Mouse (Mus musculus) C2C12 (cell line): ENCODE data around the gene Galnt17. TPM values are rescaled to one million over a fixed set of nuclear protein-coding genes. Genes with fewer than 3 reads are reported as not detected.
A peak's percentile ranks its signal among the peaks of the same experiment; 100 is the strongest.

ENCODE experiments used
- H3K27me3 ChIP-seq: one replicate; pipeline ENCODE4 v1.6.1; 2011; ENCODE audit not compliant: control insufficient read depth, insufficient read depth, insufficient read length
- H3K36me3 ChIP-seq: one replicate; pipeline ENCODE4 v1.6.1; 2011; ENCODE audit not compliant: control insufficient read depth, insufficient read depth
- H3K4me3 ChIP-seq: one replicate; pipeline ENCODE4 v1.5.1; 2011; ENCODE audit warnings: mild to moderate bottlenecking, control low read depth; ENCODE audit not compliant: poor library complexity, insufficient read depth, severe bottlenecking
- H3K79me2 ChIP-seq: one replicate; pipeline ENCODE4 v1.6.1; 2011; ENCODE audit not compliant: control insufficient read depth, insufficient read depth
- H3K79me3 ChIP-seq: one replicate; pipeline ENCODE4 v1.6.1; 2011; ENCODE audit warnings: low read depth, control low read depth
- H3ac ChIP-seq: one replicate; pipeline ENCODE3; 2011; ENCODE audit warnings: low read depth; ENCODE audit not compliant: control insufficient read depth, insufficient read length
- CEBPB ChIP-seq: IDR thresholded peaks from one replicate; pipeline ENCODE4 v1.6.1; 2011; ENCODE audit warnings: low read depth, mild to moderate bottlenecking, control low read depth, moderate library complexity
- CTCF ChIP-seq: IDR thresholded peaks from one replicate; pipeline ENCODE4 v1.5.1; 2011; ENCODE audit not compliant: control insufficient read depth, insufficient read depth, insufficient read length
- FOSL1 ChIP-seq: IDR thresholded peaks from one replicate; pipeline ENCODE4 v1.8.0; 2011; ENCODE audit warnings: mild to moderate bottlenecking, low read length; ENCODE audit not compliant: poor library complexity, insufficient read depth, severe bottlenecking
- MAX ChIP-seq: IDR thresholded peaks from one replicate; pipeline ENCODE4 v1.6.1; 2011; ENCODE audit warnings: mild to moderate bottlenecking, control low read depth
- MYOD1 ChIP-seq: IDR thresholded peaks from one replicate; pipeline ENCODE4 v1.6.1; 2011; ENCODE audit warnings: low read depth; ENCODE audit not compliant: control insufficient read depth, insufficient read length
- MYOG ChIP-seq: IDR thresholded peaks from one replicate; pipeline ENCODE4 v1.6.1; 2011; ENCODE audit not compliant: control insufficient read depth, insufficient read length; ENCODE audit errors: extremely low read depth
- USF1 ChIP-seq: IDR thresholded peaks from one replicate; pipeline ENCODE4 v1.6.1; 2011; ENCODE audit warnings: low read depth, mild to moderate bottlenecking, control low read depth, moderate library complexity
- polyA plus RNA-seq: library from polyadenylated mRNA; unstranded; fragments of >200 nt; fragmentation: generic; extraction: Trizol; gene quantifications from one replicate; pipeline ENCODE4 v1.2.1, GENCODE M21; 2012; ENCODE audit warnings: missing spikeins

Gene Galnt17
- polyA plus RNA-seq, 1 experiment = 0.04 TPM

DNA sequence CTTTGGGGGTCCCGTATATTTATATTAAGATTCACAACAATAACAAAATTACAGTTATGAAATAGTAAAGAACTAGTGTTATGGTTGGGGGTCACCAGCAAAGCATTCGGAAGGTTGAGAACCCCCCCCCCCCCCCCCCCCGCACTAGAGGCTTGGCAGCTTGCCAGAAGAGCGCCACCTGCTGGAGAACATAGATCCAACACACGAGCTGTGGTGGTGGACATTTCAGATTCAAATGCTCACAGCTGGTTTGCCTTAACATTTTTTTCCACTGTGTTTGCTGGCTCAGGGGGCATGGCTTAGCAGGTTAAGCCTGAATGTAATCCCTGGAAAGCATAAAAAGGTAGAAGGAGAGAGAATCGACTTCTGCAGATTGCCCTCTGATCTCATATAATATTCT is 448.6 kb downstream of the Galnt17 start:
- Histone ChIP-seq H3K27me3 (no peaks in the 10 kb centered on the region), H3K79me3 (no peaks in the 10 kb centered on the region), H3K36me3 (no peaks in the 10 kb centered on the region), H3K4me3 (no peak overlapping the region), H3K79me2 (no peaks in the 10 kb centered on the region), H3ac (no peak overlapping the region)
- TF ChIP-seq MAX = no peak
- TF ChIP-seq CTCF = no peak
- TF ChIP-seq MYOG = no peak
- TF ChIP-seq USF1 = no peak
- TF ChIP-seq MYOD1 = no peak
- no peak for TF ChIP-seq CEBPB
- TF ChIP-seq FOSL1 = no peak

DNA sequence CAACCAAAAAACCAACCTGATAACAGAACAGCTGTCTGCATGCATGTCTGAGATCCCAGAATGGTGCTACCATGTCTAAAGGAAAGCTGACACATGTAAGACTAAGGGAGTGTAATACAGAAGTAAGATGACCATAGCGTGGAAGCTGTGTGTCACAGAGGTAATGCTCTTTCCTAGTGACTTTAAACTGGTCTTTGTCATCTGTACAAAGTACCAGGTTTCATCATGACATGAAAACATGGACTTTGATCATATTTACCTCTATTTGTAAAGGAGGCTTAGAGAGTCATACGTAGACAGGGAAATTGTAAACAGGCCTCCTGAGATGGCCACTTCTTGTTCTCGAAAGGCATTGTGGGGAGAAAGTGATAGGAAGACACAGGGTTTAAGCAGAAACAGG is 449.6 kb downstream of the Galnt17 start:
- no peak overlapping the region for H3ac ChIP-seq
- H3K27me3 ChIP-seq = no peaks in the 10 kb centered on the region
- TF ChIP-seq CEBPB (no peak), MAX (no peak), MYOG (no peak), CTCF (no peak), FOSL1 (no peak), USF1 (no peak), MYOD1 (no peak)
- no peak overlapping the region for H3K4me3 ChIP-seq
- H3K79me3 ChIP-seq = no peaks in the 10 kb centered on the region
- H3K36me3 ChIP-seq = no peaks in the 10 kb centered on the region
- H3K79me2 ChIP-seq = no peaks in the 10 kb centered on the region

DNA sequence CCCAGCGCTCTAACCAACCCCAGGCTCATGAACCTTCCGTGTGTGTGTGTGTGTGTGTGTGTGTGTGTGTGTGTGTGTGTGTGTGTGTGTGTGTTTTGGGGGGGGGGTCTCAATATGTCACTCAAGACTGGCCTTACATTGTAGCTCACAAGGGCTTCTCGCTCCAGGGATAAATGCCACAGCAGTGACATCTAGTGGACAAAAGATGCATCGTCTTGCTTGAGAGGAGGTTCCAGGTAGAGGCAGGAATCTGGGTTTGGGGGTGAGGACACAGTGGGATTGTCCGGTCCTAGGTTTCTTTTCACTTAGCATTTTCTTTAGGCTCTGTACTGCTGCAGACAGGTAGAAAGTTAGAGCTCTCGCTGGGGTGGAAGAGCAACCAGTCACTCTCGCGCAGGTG is 450.1 kb downstream of the Galnt17 start:
- Histone ChIP-seq H3K27me3 (no peaks in the 10 kb centered on the region), H3ac (no peak overlapping the region), H3K4me3 (no peak overlapping the region), H3K79me3 (no peaks in the 10 kb centered on the region), H3K36me3 (no peaks in the 10 kb centered on the region), H3K79me2 (no peaks in the 10 kb centered on the region)
- no peak for TF ChIP-seq MYOD1
- no peak for TF ChIP-seq CEBPB
- no peak for TF ChIP-seq USF1
- no peak for TF ChIP-seq MYOG
- TF ChIP-seq CTCF = no peak
- TF ChIP-seq FOSL1 = no peak
- no peak for TF ChIP-seq MAX

DNA sequence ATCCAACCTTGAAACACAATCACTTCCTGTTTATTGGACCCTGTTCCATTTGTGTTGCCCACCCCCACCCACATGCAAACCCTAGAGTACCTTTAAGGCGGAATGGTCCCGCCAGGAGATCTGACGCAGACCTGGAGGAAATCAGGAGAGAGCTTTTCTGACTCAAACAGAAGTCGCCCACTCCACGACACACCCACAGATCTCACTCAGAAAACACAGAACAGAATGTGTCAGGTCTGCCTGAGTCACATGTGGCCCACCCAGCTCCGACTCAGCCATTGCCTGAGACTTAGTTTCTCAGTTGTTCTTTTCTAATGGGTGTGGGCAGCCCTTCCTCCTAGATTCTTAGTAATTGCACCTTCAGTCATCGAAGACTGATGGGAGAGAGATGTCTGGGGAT is 453.9 kb downstream of the Galnt17 start:
- no peaks in the 10 kb centered on the region for H3K27me3 ChIP-seq
- H3ac ChIP-seq = no peak overlapping the region
- H3K79me3 ChIP-seq = no peaks in the 10 kb centered on the region
- H3K79me2 ChIP-seq = no peaks in the 10 kb centered on the region
- no peaks in the 10 kb centered on the region for H3K36me3 ChIP-seq
- no peak overlapping the region for H3K4me3 ChIP-seq
- TF ChIP-seq CTCF (no peak), MYOD1 (no peak), CEBPB (no peak), MAX (no peak), FOSL1 (no peak), MYOG (no peak), USF1 (no peak)

DNA sequence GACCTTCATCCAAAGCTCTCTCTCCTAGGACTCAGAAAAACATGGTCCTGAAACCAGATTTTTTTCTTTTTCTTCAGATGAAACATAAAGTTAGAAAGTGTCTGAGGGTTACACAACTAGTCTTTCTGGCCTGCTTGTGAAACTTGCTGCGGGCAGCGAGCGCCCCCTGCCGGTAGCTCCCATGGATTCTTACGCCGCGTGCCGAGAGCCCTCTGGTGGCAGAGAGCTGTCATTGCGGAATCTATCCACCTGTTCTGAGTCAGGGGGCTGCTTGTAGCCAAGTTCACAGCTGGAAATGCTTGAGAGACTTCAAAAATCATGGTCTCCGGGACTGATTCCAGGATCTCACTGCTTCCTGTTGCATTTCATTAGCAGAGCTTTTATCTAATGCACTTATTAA is 454.9 kb downstream of the Galnt17 start:
- Histone ChIP-seq H3ac (no peak overlapping the region), H3K79me2 (no peaks in the 10 kb centered on the region), H3K36me3 (no peaks in the 10 kb centered on the region), H3K79me3 (no peaks in the 10 kb centered on the region), H3K4me3 (no peak overlapping the region), H3K27me3 (no peaks in the 10 kb centered on the region)
- TF ChIP-seq FOSL1 (no peak), CTCF (peak; percentile 99)

DNA sequence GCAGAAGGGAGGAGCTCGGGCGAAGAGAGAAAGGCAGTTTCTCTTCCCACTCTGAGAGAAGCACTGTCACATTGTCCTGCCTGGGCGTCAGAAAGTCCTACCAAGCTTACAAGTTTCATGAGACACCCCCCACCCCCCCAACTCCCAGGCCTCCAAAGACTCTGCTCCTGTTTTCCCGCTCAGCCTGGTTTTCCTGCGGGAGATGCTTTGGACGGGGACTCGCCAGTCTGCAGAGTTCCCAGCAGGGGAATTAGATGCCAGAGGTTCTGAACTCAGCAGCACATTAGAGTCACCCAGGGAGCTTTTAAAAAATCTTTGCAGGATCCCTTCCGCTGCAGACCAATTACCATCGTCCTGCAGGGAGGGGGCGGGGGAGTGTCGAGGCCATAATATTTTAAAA is 456.1 kb downstream of the Galnt17 start:
- no peak for TF ChIP-seq CTCF
- no peak for TF ChIP-seq MAX
- no peak for TF ChIP-seq USF1
- no peak for TF ChIP-seq MYOG
- TF ChIP-seq CEBPB = no peak
- no peak for TF ChIP-seq MYOD1
- no peak for TF ChIP-seq FOSL1
- Histone ChIP-seq H3K27me3 (no peaks in the 10 kb centered on the region), H3K79me3 (no peaks in the 10 kb centered on the region), H3K79me2 (no peaks in the 10 kb centered on the region), H3K4me3 (no peak overlapping the region), H3ac (no peak overlapping the region), H3K36me3 (no peaks in the 10 kb centered on the region)
